Mouse (Mus musculus) urinary bladder, postnatal 14 days (tissue): ENCODE data around the gene Cuedc1.
A peak's percentile ranks its signal among the peaks of the same experiment; 100 is the strongest.

Source experiments
- DNase-seq: peaks from one replicate; pipeline ENCODE4 v3.0.0; 2021; ENCODE audit warnings: low spot score

The Cuedc1 gene

GRCm38 (mm10) chr11:88118817-88119642 is 21.2 kb downstream of the Cuedc1 start:
- peak; percentile 78 for DNase-seq

- DNase-seq = no peak
These were observed 24.7 kb downstream of the Cuedc1 start for GRCm38 (mm10) chr11:88122545-88122944.

- DNase-seq = no peak
These were observed 25.2 kb downstream of the Cuedc1 start for GRCm38 (mm10) chr11:88123021-88123420.

GRCm38 (mm10) chr11:88123731-88124130 is 25.9 kb downstream of the Cuedc1 start:
- DNase-seq = peak; percentile 34

GRCm38 (mm10) chr11:88125483-88125882 is 27.6 kb downstream of the Cuedc1 start:
- DNase-seq = no peak

GRCm38 (mm10) chr11:88126306-88126793 is 28.5 kb downstream of the Cuedc1 start:
- DNase-seq = no peak

- no peak for DNase-seq
These were observed 30.6 kb downstream of the Cuedc1 start for GRCm38 (mm10) chr11:88128461-88128860.

GRCm38 (mm10) chr11:88129281-88129680 is 31.4 kb downstream of the Cuedc1 start:
- DNase-seq = no peak

- DNase-seq = no peak
These were observed 32.1 kb downstream of the Cuedc1 start for GRCm38 (mm10) chr11:88129935-88130334.

- DNase-seq = peak; percentile 50
These were observed 34.0 kb downstream of the Cuedc1 start for GRCm38 (mm10) chr11:88131847-88132246.

GRCm38 (mm10) chr11:88135218-88135617 is 37.4 kb downstream of the Cuedc1 start:
- no peak for DNase-seq

- DNase-seq = no peak
These were observed 40.1 kb downstream of the Cuedc1 start for GRCm38 (mm10) chr11:88137814-88138425.

- no peak for DNase-seq
These were observed 41.5 kb downstream of the Cuedc1 start for GRCm38 (mm10) chr11:88139256-88139861.

- no peak for DNase-seq
These were observed 42.5 kb downstream of the Cuedc1 start for GRCm38 (mm10) chr11:88140066-88141060.

GRCm38 (mm10) chr11:88142362-88142761 is 44.5 kb downstream of the Cuedc1 start:
- no peak for DNase-seq

GRCm38 (mm10) chr11:88144100-88144499 is 46.2 kb downstream of the Cuedc1 start:
- no peak for DNase-seq

- peak; percentile 49 for DNase-seq
These were observed 47.6 kb downstream of the Cuedc1 start for GRCm38 (mm10) chr11:88145214-88146006.

- DNase-seq = no peak
These were observed 48.6 kb downstream of the Cuedc1 start for GRCm38 (mm10) chr11:88146264-88147060.

GRCm38 (mm10) chr11:88147388-88147787 is 49.5 kb downstream of the Cuedc1 start:
- DNase-seq = no peak
